Mouse (Mus musculus) MEL (cell line): ENCODE measurements around the gene Grpel1. TPM values are rescaled to one million over a fixed set of nuclear protein-coding genes. Genes with fewer than 3 reads are reported as not detected.

ENCODE experiments used
- DNase-seq: peaks from one replicate; pipeline ENCODE4 v3.0.0; 2011; ENCODE audit warnings: low read depth, low spot score
- H3K27ac ChIP-seq: 2 replicates; pipeline ENCODE4 v1.5.1; 2012; ENCODE audit warnings: low read depth, mild to moderate bottlenecking, control low read depth, low read length, moderate library complexity; ENCODE audit not compliant: control insufficient read depth
- H3K27me3 ChIP-seq, 2 experiments: fragments of 150-350 bp in 1 of 2; sonication (generic) in 1 of 2; 2 replicates each; pipeline ENCODE4 v1.6.1; 2012; ENCODE audit warnings: low read length in 2 of 2, mild to moderate bottlenecking in 2 of 2, improper control_type of control experiment in 1 of 2, moderate library complexity in 1 of 2; ENCODE audit not compliant: insufficient read depth in 2 of 2, control insufficient read depth in 1 of 2
- H3K36me3 ChIP-seq, 2 experiments: 2 replicates each; pipeline ENCODE4 v1.6.1; 2012 to 2014; ENCODE audit warnings: low read length in 2 of 2, improper control_type of control experiment in 1 of 2, inconsistent platforms in 1 of 2, mild to moderate bottlenecking in 1 of 2; ENCODE audit not compliant: insufficient read depth in 2 of 2, control insufficient read depth in 1 of 2
- H3K4me1 ChIP-seq, 2 experiments: fragments of 150-350 bp in 1 of 2; sonication (generic) in 1 of 2; 2 replicates each; pipeline ENCODE4 v1.6.1; 2012; ENCODE audit warnings: low read length in 2 of 2, improper control_type of control experiment in 1 of 2, mild to moderate bottlenecking in 1 of 2; ENCODE audit not compliant: insufficient read depth in 2 of 2, control insufficient read depth in 1 of 2
- H3K4me3 ChIP-seq, 2 experiments: fragments of 150-350 bp in 1 of 2; sonication (generic) in 1 of 2; 2 replicates each; pipeline ENCODE4 v1.5.1; 2012; ENCODE audit warnings: low read depth in 2 of 2, low read length in 2 of 2, mild to moderate bottlenecking in 2 of 2, moderate library complexity in 2 of 2, control low read depth in 1 of 2, improper control_type of control experiment in 1 of 2; ENCODE audit not compliant: control insufficient read depth in 1 of 2, insufficient read depth in 1 of 2
- H3K79me2 ChIP-seq: 2 replicates; pipeline ENCODE4 v1.6.1; 2012; ENCODE audit warnings: mild to moderate bottlenecking, low read length, moderate library complexity; ENCODE audit not compliant: control insufficient read depth, poor library complexity, insufficient read depth
- H3K9ac ChIP-seq: 2 replicates; pipeline ENCODE4 v1.6.1; 2012; ENCODE audit warnings: low read depth, mild to moderate bottlenecking, control low read depth, low read length, moderate library complexity; ENCODE audit not compliant: control insufficient read depth, poor library complexity, severe bottlenecking
- H3K9me3 ChIP-seq: fragments of 150-350 bp; sonication (generic); replicated peaks from 2 replicates; pipeline ENCODE4 v1.6.1; 2012; ENCODE audit warnings: mild to moderate bottlenecking, low read length, improper control_type of control experiment, moderate library complexity; ENCODE audit not compliant: insufficient read depth
- E2F4 ChIP-seq: IDR thresholded peaks from 2 replicates; pipeline ENCODE4 v1.6.1; 2011; ENCODE audit warnings: low read depth, low read length, improper control_type of control experiment, borderline replicate concordance
- ELF1 ChIP-seq: IDR thresholded peaks from 2 replicates; pipeline ENCODE4 v1.6.1; 2014; ENCODE audit warnings: low read depth, mild to moderate bottlenecking, inconsistent platforms, low read length, improper control_type of control experiment, moderate library complexity
- EP300 ChIP-seq, 2 experiments: IDR thresholded peaks; 2 replicates each; pipeline ENCODE4 v1.6.1; 2011; ENCODE audit warnings: improper control_type of control experiment in 2 of 2, low read length in 2 of 2, low read depth in 1 of 2, mild to moderate bottlenecking in 1 of 2
- ETS1 ChIP-seq: IDR thresholded peaks from 2 replicates; pipeline ENCODE4 v1.6.1; 2012; ENCODE audit warnings: low read depth, mild to moderate bottlenecking, inconsistent platforms, low read length, improper control_type of control experiment, moderate library complexity
- GATA1 ChIP-seq: IDR thresholded peaks from 2 replicates; pipeline ENCODE4 v1.6.1; 2011; ENCODE audit warnings: low read depth, low read length, improper control_type of control experiment
- MAFK ChIP-seq: IDR thresholded peaks from 2 replicates; pipeline ENCODE4 v1.6.1; 2011; ENCODE audit warnings: low read depth, mild to moderate bottlenecking, low read length, improper control_type of control experiment, borderline replicate concordance
- MAX ChIP-seq: IDR thresholded peaks from 2 replicates; pipeline ENCODE4 v1.6.1; 2011; ENCODE audit warnings: low read length, improper control_type of control experiment
- MAZ ChIP-seq: IDR thresholded peaks from 2 replicates; pipeline ENCODE4 v1.6.1; 2012; ENCODE audit warnings: low read depth, mild to moderate bottlenecking, inconsistent platforms, low read length, improper control_type of control experiment
- MEF2A ChIP-seq: IDR thresholded peaks from 2 replicates; pipeline ENCODE4 v1.6.1; 2014; ENCODE audit warnings: low read depth, mild to moderate bottlenecking, inconsistent platforms, low read length, improper control_type of control experiment; ENCODE audit not compliant: poor library complexity, insufficient replicate concordance, severe bottlenecking; ENCODE audit errors: extremely low read depth
- MXI1 ChIP-seq: IDR thresholded peaks from 2 replicates; pipeline ENCODE4 v1.6.1; 2011; ENCODE audit warnings: mild to moderate bottlenecking, low read depth, low read length, improper control_type of control experiment
- MYB ChIP-seq: IDR thresholded peaks from 2 replicates; pipeline ENCODE4 v1.6.1; 2011; ENCODE audit warnings: mild to moderate bottlenecking, low read depth, low read length, improper control_type of control experiment
- POLR2A ChIP-seq, 2 experiments: IDR thresholded peaks; 2 replicates each; pipeline ENCODE4 v1.6.1; 2011 to 2012; ENCODE audit warnings: low read length in 2 of 2, mild to moderate bottlenecking in 2 of 2, control low read depth in 1 of 2, improper control_type of control experiment in 1 of 2, low read depth in 1 of 2, moderate library complexity in 1 of 2; ENCODE audit not compliant: control insufficient read depth in 1 of 2, insufficient read depth in 1 of 2, poor library complexity in 1 of 2
- POLR2AphosphoS2 ChIP-seq: IDR thresholded peaks from 2 replicates; pipeline ENCODE4 v1.6.1; 2011; ENCODE audit warnings: low read length, improper control_type of control experiment
- POLR2AphosphoS5 ChIP-seq: IDR thresholded peaks from 2 replicates; pipeline ENCODE4 v1.6.1; 2012; ENCODE audit warnings: low read depth, borderline replicate concordance, mild to moderate bottlenecking, inconsistent platforms, low read length, moderate library complexity, mixed read lengths
- SIN3A ChIP-seq: IDR thresholded peaks from 2 replicates; pipeline ENCODE4 v1.6.1; 2012; ENCODE audit warnings: low read length, improper control_type of control experiment, inconsistent platforms
- TCF12 ChIP-seq: IDR thresholded peaks from 2 replicates; pipeline ENCODE4 v1.6.1; 2014; ENCODE audit warnings: low read depth, mild to moderate bottlenecking, inconsistent platforms, low read length, improper control_type of control experiment, moderate library complexity
- ZKSCAN1 ChIP-seq: IDR thresholded peaks from 2 replicates; pipeline ENCODE4 v1.6.1; 2012; ENCODE audit warnings: low read depth, mild to moderate bottlenecking, inconsistent platforms, low read length, improper control_type of control experiment, moderate library complexity
- polyA plus RNA-seq, 2 experiments: library from polyadenylated mRNA; stranded (reverse) in 1 of 2; unstranded in 1 of 2; fragments of >175 nt in 1 of 2; fragments of >200 nt in 1 of 2; gene quantifications; 2 replicates each; pipeline versions ENCODE4 v1.2.1 to v1.2.4; 2012; ENCODE audit warnings: low replicate concordance in 2 of 2, low read depth in 1 of 2; ENCODE audit not compliant: insufficient read length in 2 of 2, insufficient read depth in 1 of 2, missing spikeins in 1 of 2
- total RNA-seq: library from RNA; depleted of rRNA; stranded (reverse); fragments of 300-350 nt; gene quantifications from 2 replicates; pipeline ENCODE4 v1.2.3, GENCODE M21; 2012

Grpel1 gene
- total and polyA plus RNA-seq, 3 experiments = 41.1 to 87.4 (median 75.7) TPM

GRCm38 (mm10) chr5:36463391-36463790 is 1.4 kb upstream of the Grpel1 start:
- peaks cover 0 to 14% of the 10 kb centered on the region in 2 experiments; a peak in 2 of 4 replicates for H3K36me3 ChIP-seq
- no peak for DNase-seq
- TF ChIP-seq POLR2AphosphoS2 (no peak), SIN3A (no peak), ETS1 (no peak), MAZ (no peak), MAFK (no peak), MAX (no peak), MYB (no peak), ELF1 (no peak), EP300 (IDR thresholded peaks at IDR 0.05; ENCODE audit: low read depth in 1 of 2, low read length in 2 of 2) (no peak), POLR2AphosphoS5 (no peak), GATA1 (no peak), MXI1 (no peak), POLR2A (IDR thresholded peaks at IDR 0.05; ENCODE audit: control insufficient read depth in 1 of 2, insufficient read depth in 1 of 2, low read depth in 1 of 2, low read length in 2 of 2, poor library complexity in 1 of 2) (no peak), ZKSCAN1 (no peak), MEF2A (no peak), TCF12 (no peak)
- no peak overlapping the region for H3K9ac ChIP-seq
- H3K4me1 ChIP-seq = peaks cover 2 to 15% of the 10 kb centered on the region in 2 experiments; a peak in 3 of 4 replicates
- no peaks in the 10 kb centered on the region for H3K27me3 ChIP-seq
- H3K9me3 ChIP-seq = no peaks in the 10 kb centered on the region
- peaks cover 30% of the 10 kb centered on the region for H3K79me2 ChIP-seq
- H3K4me3 ChIP-seq = no peak overlapping the region
- no peak overlapping the region for H3K27ac ChIP-seq

DNA sequence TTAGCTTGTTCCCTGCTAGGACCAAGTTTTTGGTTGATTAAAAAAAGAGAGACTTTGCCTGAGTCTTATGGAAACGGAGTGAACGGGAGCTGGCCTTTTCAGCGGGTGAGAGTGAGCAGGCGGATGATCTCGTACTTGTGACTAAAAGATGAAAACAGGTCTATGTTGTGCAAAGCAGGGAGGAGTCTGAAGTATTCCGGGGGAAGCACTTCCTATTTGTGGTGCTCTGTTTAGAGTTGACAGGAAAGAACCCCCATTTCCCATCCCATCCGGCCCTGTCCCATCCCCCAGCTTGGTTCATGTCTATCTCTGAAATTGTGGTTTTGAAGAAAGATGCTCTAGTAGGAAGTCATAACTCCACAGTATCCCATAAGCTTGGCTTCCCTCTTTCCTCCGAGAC is 1.1 kb downstream of the Grpel1 start:
- Histone ChIP-seq H3K9me3 (no peaks in the 10 kb centered on the region), H3K79me2 (peaks cover 35% of the 10 kb centered on the region), H3K4me3 (peak overlapping the region; percentile 90 to 91), H3K4me1 (peaks cover 2 to 15% of the 10 kb centered on the region in 2 experiments; a peak in 3 of 4 replicates), H3K9ac (peak overlapping the region; percentile 88), H3K27me3 (no peaks in the 10 kb centered on the region), H3K36me3 (peaks cover 11 to 14% of the 10 kb centered on the region in 2 experiments), H3K27ac (no peak overlapping the region)
- TF ChIP-seq EP300 (IDR thresholded peaks at IDR 0.05; ENCODE audit: low read depth in 1 of 2, low read length in 2 of 2) (0 out of 4 replicates have a peak, but pooled peaks of 1 of the 2 experiments have one; percentile 9), E2F4 (no peak)
- peak; percentile 57 for DNase-seq
